Mouse (Mus musculus) central nervous system, embryonic 11.5 days (tissue): ENCODE results near the gene Vsx2. TPM values are rescaled to one million over a fixed set of nuclear protein-coding genes. Genes with fewer than 3 reads are reported as not detected.

Source experiments
- polyA plus RNA-seq: library from polyadenylated mRNA; depleted of rRNA; stranded (reverse); fragments of >200 nt; gene quantifications from 2 replicates; pipeline ENCODE4 v1.2.3, GENCODE M21; 2012; rRNA removed

Vsx2 gene
- polyA plus RNA-seq: 2.1 and 3.1 TPM in 2 replicates

DNA sequence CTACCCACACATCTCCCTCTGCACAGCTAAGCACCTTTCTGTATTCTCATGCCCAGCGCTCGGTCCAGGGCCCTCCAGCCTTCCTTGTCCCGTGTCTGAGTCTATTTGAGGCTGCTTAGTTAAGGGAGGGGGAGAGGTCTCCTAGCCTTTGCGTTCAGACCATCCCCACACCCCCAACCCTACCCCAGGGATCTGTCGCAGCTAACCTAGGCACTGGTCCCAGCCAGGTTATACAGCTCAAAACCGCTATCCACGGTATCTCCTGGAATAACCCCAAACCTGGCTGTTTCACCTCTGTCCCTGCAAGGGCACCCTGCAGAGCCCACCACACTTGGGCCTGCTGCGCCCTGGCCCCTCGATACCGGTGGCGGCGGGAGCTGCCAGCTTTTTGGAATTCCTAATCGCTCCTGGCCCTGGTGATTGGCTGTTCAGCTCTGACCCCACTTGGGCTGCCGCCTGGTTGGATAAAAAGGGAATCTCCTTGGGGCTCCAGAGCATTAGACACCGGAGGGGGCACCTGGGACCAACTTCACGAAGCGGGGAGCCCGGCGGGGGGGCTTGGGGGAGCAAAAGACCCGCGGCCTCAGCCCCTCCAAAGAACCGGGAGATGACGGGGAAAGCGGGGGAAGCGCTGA is at the start of gene Vsx2:
Vsx2 (plus strand) TSS at position 427 of the 635 bp plus-strand sequence.

DNA sequence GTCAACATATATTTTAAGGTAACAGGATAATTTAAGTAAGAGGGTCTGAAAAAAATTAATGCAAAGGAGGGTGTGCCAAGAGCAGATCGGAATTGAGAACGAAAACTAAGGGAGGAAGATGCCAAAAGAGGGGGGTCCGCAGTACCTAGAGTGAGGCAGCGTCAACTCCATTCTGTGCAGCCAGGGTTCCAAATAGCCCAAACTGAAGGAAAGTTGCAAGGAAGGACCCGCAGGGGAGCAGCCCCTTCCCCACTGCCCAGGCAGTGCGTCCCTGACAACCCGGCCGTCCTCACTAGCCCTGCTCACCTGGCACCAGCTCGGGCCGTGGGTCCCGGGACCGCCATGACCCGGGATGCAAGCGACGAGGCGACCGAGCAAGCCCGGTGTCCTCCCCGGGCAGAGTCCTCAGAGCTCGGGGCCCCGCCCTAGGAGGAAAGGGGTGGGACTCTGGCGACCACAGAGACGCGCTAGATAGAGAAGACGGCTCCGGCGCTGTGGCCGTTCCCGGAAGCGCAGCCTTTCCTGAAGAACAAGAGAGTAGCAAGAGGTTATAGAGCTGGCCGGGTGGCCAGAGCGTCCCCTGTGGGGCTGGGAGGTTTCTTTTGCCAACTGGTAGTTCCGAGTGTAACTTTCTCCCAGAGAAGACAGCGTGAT is 47.5 kb downstream of the Vsx2 start, which contains the start of gene Abcd4:
Abcd4 (minus strand) TSS at position 437 of the 654 bp plus-strand sequence.

DNA sequence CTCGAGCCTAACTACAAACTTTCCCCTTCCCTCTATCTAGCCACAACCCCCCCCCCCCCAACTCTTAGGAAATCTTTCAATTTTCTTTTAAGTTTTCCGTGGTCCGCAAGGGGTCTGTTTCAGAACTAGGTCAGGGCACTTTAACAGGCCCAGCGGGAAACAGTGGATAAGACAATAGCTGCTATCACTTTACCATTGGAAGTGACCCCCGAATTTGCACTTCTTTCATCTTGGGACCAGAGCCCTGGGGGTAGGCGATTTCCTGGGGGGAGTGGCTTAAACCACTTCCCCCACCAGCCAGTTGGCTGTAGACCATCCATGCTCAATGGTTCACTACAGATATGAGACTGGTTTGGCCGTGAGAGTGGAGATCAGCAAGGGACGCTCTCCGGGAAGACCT is 71.1 kb downstream of the Vsx2 start, which contains the start of gene Vrtn:
Vrtn (plus strand) TSS at position 366 of the 400 bp plus-strand sequence.

Other genes with a start within 250 kb of the Vsx2 start
- 33.5 and 43.3 TPM in 2 replicates for gene Coq6, start 208.1 kb upstream of the Vsx2 start, polyA plus RNA-seq
- 8.0 and 9.2 TPM in 2 replicates for gene Fam161b, start 207.9 kb upstream of the Vsx2 start, polyA plus RNA-seq
- 7.3 and 10.6 TPM in 2 replicates for gene Entpd5, start 160.7 kb upstream of the Vsx2 start, polyA plus RNA-seq
- 1.4 and 1.5 TPM in 2 replicates for gene Bbof1, start 160.7 kb upstream of the Vsx2 start, polyA plus RNA-seq
- gene Rnf113a2, start 152.6 kb upstream of the Vsx2 start, polyA plus RNA-seq: 20.2 and 37.6 TPM in 2 replicates
- 7.4 and 15.0 TPM in 2 replicates for gene Aldh6a1, start 118.8 kb upstream of the Vsx2 start, polyA plus RNA-seq
- 16.1 and 20.4 TPM in 2 replicates for gene Lin52, start 118.3 kb upstream of the Vsx2 start, polyA plus RNA-seq
- gene Abcd4, start 47.7 kb downstream of the Vsx2 start, polyA plus RNA-seq: 18.9 and 22.3 TPM in 2 replicates
- not detected in 2 replicates for gene Vrtn, start 71.3 kb downstream of the Vsx2 start, polyA plus RNA-seq
- gene Syndig1l, start 129.1 kb downstream of the Vsx2 start, polyA plus RNA-seq: 0.48 and 0.55 TPM in 2 replicates
- gene Npc2, start 203.4 kb downstream of the Vsx2 start, polyA plus RNA-seq: 68.1 and 84.8 TPM in 2 replicates
- gene Isca2, start 203.5 kb downstream of the Vsx2 start, polyA plus RNA-seq: 84.7 and 103 TPM in 2 replicates